Mouse (Mus musculus) cerebellum, adult 18-20 months (tissue): ENCODE results near the gene Kcnmb2.

ENCODE experiments used
- DNase-seq, 2 experiments: peaks; one replicate each; pipeline ENCODE4 v3.0.0; 2021

Kcnmb2 gene

GRCm38 (mm10) chr3:32147739-32148138 is 245.4 kb downstream of the Kcnmb2 start:
- no peak for DNase-seq

GRCm38 (mm10) chr3:32149851-32150570 is 247.7 kb downstream of the Kcnmb2 start:
- DNase-seq = no peak

- no peak for DNase-seq
These were observed 278.2 kb downstream of the Kcnmb2 start for GRCm38 (mm10) chr3:32180519-32180918.

- DNase-seq = no peak
These were observed 283.7 kb downstream of the Kcnmb2 start for GRCm38 (mm10) chr3:32185855-32186522.

- DNase-seq = peak; percentile 59 to 75
These were observed 286.2 kb downstream of the Kcnmb2 start for GRCm38 (mm10) chr3:32188521-32188920.

DNA sequence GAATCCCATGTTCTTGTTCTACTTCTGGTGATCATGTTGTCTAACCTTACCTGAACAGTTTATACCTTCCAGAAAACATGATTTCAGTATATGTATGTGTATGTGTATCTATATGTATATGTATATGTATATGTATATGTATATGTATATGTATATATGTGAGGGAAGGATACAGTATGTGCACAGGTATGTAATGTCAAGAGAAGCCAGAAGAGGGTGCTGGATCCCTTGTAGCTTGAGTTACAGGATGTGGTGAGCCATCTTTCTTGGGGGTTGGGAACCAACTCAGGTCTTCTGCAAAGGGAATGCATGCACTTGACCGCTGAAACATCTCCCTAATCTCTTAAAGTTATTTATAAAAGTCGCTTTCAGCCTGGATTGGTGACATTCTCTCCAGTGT is 286.6 kb downstream of the Kcnmb2 start:
- DNase-seq = no peak

GRCm38 (mm10) chr3:32189956-32190355 is 287.6 kb downstream of the Kcnmb2 start:
- no peak for DNase-seq

DNA sequence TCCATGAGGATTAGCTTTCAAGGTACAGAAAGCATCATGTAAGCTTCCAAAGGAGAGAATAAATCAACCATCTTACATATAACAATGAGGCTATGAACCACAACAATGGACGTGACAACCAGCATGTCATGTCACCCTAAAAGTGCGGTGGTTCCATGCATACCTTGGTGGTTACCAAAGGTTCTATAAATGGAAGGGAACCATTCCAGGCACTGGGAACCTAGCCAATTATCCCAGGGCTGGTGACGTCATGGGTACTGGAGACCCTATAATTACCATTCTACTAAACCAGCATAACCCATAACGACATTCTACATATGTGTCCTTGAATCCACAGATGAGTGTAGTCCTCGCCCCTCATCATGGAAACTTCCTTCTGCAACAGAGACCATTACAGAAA is 291.7 kb downstream of the Kcnmb2 start:
- no peak for DNase-seq

GRCm38 (mm10) chr3:32226755-32227154 is 324.4 kb downstream of the Kcnmb2 start:
- DNase-seq = no peak

DNA sequence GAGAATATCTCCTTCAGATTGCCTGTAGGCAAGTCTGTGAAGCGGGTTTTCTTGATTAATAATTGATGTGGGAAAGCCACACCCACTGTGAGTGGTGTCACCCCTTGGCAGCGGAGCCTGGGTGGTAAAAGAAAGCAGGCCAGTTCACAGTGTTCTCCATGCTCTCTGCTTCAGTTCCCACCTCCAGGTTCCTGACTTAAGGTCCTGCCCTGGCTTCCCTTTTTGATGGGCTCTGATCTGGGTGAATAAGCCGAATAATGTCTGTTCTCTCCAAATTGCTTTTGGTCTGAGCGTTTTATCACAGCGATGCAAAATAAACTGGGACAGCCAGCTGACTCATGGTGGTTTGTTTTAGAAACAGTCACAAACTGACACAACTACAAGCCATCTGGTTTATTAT is 334.5 kb downstream of the Kcnmb2 start:
- DNase-seq = no peak
